Mouse (Mus musculus): ENCODE results near the gene Rpl27a. TPM values are rescaled to one million over a fixed set of nuclear protein-coding genes. Genes with fewer than 3 reads are reported as not detected.

Rpl27a gene
- polyA plus RNA-seq, 1 experiment from 2014 or later = 98.4 TPM

DNA sequence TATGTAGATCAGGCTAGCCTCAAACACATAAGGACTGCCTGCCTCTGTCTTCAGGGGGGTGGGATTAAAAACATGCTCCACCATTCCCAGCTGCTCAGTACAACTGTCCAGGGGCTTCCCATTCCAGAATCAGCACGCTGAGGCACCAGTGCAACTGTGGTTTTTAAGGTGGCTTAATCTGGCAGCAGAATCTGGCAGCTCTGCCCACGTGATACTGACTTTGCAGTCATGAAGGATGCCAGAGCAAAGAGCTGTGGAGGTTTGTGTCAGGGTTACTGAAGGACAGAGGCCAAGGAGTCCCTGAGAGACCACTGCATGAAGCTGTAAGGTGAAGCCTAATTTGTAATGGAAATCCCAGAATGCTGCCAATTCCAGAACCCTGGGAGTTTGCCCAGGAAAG is 8.1 kb upstream of the Rpl27a start:
- ATAC-seq (ENCODE audit: low FRiP score) = no peak
- Histone ChIP-seq H3K36me3 (no peaks in the 10 kb centered on the region), H3K27ac (no peak overlapping the region), H3K27me3 (no peaks in the 10 kb centered on the region), H3K9ac (no peak overlapping the region), H3K4me3 (no peak overlapping the region), H3K4me1 (peaks cover 10% of the 10 kb centered on the region), H3K9me3 (replicated peaks) (no peaks in the 10 kb centered on the region), H3K4me2 (replicated peaks) (no peak overlapping the region)
- WGBS = 67% methylated on average over 2 of the region's 2 CpGs

DNA sequence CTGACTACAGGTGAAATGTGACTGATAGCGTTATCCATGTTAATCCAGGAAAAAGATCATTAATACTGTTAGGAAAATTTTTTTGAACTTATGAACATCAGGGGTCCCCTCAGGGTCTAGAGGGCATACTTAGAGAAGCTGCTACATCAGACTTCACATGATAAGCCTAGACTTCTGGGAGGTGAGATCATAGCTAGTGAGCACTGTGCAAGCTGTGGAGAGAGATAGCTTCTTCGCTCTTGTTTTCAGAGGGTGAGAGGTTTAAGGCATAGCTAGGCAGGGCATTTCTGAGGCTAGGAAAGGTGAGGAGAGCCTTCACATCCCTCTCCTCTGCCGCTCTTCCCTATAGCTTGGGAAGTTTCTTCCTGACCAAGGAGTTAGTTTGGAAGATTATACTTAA is 7.1 kb upstream of the Rpl27a start:
- Histone ChIP-seq H3K9ac (no peak overlapping the region), H3K27ac (no peak overlapping the region), H3K9me3 (replicated peaks) (no peaks in the 10 kb centered on the region), H3K4me2 (replicated peaks) (no peak overlapping the region), H3K4me3 (no peak overlapping the region), H3K4me1 (peaks cover 10% of the 10 kb centered on the region), H3K36me3 (no peaks in the 10 kb centered on the region), H3K27me3 (no peaks in the 10 kb centered on the region)
- WGBS = 91% methylated on average over 3 of the region's 3 CpGs
- ATAC-seq (ENCODE audit: low FRiP score) = no peak

DNA sequence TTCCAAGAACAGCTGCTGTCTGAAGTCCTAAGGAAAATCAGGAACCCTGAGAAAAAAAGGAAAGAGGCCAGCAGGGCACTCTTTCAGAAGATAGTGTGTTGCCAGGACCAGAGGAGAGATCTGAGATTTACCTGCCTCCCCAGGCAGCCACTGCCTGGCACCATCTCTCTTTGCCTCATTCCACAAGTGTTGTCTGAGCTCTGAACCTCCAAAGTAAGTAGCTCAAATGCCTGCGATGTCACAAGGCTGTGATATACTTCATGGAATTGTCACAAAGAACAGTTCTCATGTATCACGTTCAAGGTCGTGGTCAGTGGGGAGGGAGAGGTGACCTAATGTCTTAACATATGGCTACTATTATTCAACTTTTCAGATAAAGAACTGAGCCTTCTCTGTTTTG is 2.4 kb upstream of the Rpl27a start:
- 82% methylated on average over 3 of the region's 3 CpGs for WGBS
- H3K9me3 ChIP-seq (replicated peaks) = no peaks in the 10 kb centered on the region
- peaks cover 21% of the 10 kb centered on the region for H3K4me1 ChIP-seq
- H3K27ac ChIP-seq = no peak overlapping the region
- H3K9ac ChIP-seq = no peak overlapping the region
- peaks cover 8% of the 10 kb centered on the region for H3K36me3 ChIP-seq
- ATAC-seq (ENCODE audit: low FRiP score) = no peak
- H3K27me3 ChIP-seq = no peaks in the 10 kb centered on the region
- no peak overlapping the region for H3K4me2 ChIP-seq (replicated peaks)
- H3K4me3 ChIP-seq = no peak overlapping the region

DNA sequence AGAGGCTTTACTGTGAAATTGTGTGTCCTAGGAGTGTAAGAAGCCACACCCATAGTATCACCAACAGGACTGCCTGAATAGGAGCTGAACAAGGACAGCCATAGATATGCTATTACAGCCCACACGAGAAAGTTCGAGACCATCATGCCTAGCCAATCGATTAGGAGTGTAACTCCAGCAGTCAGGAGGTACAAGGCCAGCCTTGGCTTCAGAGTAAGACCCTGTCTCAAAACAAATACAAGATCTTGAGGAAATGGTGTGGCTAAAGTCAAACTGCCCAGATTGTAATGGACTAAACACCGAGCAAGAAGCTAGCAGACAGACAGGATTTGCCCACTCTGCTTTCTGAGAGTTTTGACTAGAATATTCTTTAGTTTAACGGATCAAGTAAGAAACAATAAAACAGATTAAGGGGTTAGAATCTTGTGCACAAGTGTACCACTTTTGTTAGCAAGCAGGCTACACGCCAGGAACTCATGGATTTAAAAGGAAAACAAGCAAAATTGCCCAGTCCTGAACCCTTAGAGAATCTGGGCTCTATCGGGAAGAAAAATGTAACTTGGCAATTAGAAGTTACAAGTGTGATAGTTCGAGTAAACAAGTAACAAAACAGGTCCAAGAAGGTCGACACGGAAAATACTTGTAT is 788 bp upstream of the Rpl27a start:
- no peak for ATAC-seq (ENCODE audit: low FRiP score)
- H3K9ac ChIP-seq = peak overlapping the region; percentile 77

DNA sequence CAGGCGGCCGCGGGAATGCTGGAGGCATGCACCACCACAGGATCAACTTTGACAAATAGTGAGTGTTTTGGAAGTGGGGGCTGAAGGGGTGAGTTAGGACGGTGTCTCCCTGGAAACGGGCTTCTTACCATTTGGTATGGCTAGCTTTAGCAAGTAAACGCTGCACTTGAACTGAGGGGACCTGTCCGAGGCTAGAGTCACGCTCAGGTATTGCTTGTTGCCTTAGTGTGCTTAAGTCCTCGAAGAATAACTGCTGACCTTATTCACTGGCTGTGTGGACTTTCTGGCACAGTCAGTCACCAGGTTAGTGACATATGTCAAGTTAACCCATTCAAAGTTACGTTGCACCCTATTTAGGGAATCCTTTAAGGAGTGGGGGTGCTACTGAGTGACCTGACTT is 989 bp downstream of the Rpl27a start:
- Histone ChIP-seq H3K9me3 (replicated peaks) (no peaks in the 10 kb centered on the region), H3K36me3 (peaks cover 41% of the 10 kb centered on the region), H3K27ac (peak overlapping the region; percentile 97; the same call in 1 of the 2 replicates), H3K27me3 (no peaks in the 10 kb centered on the region), H3K9ac (peak overlapping the region; percentile 96), H3K4me3 (peak overlapping the region; percentile 85), H3K4me1 (peaks cover 21% of the 10 kb centered on the region), H3K4me2 (replicated peaks) (peak overlapping the region; percentile 92)
- 4% methylated on average over 10 of the region's 10 CpGs for WGBS
- ATAC-seq (ENCODE audit: low FRiP score) = no peak

More for the DNA sequence above, 788 bp upstream of the Rpl27a start:
- WGBS = 21% methylated on average over 10 of the region's 10 CpGs
- peak overlapping the region; percentile 60 for H3K4me2 ChIP-seq (replicated peaks)
- H3K36me3 ChIP-seq = peaks cover 24% of the 10 kb centered on the region
- H3K27me3 ChIP-seq = no peaks in the 10 kb centered on the region
- peak overlapping the region; percentile 97 for H3K27ac ChIP-seq
- peaks cover 21% of the 10 kb centered on the region for H3K4me1 ChIP-seq
- H3K9me3 ChIP-seq (replicated peaks) = no peaks in the 10 kb centered on the region
- peak overlapping the region; percentile 85 for H3K4me3 ChIP-seq

DNA sequence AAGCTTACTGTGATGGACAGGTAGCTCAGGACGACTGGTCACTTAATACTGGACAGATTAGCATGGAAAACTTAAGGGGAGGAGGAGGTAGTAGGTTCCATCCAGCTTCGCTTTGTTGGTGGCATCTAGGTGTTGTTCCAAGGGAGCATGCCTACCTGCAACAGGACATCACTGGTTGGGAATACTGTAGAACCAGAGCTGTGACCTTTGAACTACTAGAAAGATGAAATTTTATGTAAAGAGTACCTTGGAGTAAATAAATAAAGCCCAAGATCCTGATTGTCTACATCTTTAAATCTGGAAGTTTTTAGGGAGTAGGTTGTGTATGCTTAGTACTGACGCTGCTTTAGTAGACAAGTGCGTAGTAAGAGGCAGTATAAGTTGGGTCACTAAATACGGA is 3.1 kb downstream of the Rpl27a start:
- Histone ChIP-seq H3K36me3 (peaks cover 59% of the 10 kb centered on the region), H3K4me2 (replicated peaks) (no peak overlapping the region), H3K9ac (no peak overlapping the region), H3K27ac (no peak overlapping the region), H3K27me3 (no peaks in the 10 kb centered on the region), H3K9me3 (replicated peaks) (no peaks in the 10 kb centered on the region), H3K4me1 (peaks cover 21% of the 10 kb centered on the region), H3K4me3 (no peak overlapping the region)
- ATAC-seq (ENCODE audit: low FRiP score) = no peak
- 88% methylated on average over 5 of the region's 5 CpGs for WGBS

DNA sequence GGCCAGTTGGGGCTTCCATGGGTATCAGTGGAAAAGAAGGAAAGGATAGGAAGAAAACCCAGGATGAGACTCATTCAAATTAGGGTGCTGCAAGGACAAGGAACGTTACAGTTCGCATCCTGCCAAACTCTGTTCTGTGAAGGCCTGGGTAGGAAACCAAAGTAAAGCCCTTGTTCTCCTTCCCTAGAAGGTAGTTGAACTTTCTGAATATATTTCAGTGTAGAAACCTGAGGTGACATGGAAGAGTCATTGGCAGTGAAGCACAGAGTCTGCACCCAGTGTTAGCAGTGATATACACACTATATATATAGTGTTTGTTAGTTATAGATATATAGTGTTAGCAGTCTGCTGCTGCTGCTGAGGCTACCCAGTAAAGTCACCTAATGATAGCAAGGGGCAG is 4.4 kb downstream of the Rpl27a start:
- peaks cover 14% of the 10 kb centered on the region for H3K4me1 ChIP-seq
- H3K4me2 ChIP-seq (replicated peaks) = no peak overlapping the region
- H3K9me3 ChIP-seq (replicated peaks) = no peaks in the 10 kb centered on the region
- H3K36me3 ChIP-seq = peaks cover 62% of the 10 kb centered on the region
- ATAC-seq (ENCODE audit: low FRiP score) = no peak
- H3K9ac ChIP-seq = no peak overlapping the region
- no peak overlapping the region for H3K4me3 ChIP-seq
- WGBS = 61% methylated on average over 2 of the region's 2 CpGs
- peak overlapping the region; percentile 9; the same call in 1 of the 2 replicates for H3K27ac ChIP-seq
- no peaks in the 10 kb centered on the region for H3K27me3 ChIP-seq

DNA sequence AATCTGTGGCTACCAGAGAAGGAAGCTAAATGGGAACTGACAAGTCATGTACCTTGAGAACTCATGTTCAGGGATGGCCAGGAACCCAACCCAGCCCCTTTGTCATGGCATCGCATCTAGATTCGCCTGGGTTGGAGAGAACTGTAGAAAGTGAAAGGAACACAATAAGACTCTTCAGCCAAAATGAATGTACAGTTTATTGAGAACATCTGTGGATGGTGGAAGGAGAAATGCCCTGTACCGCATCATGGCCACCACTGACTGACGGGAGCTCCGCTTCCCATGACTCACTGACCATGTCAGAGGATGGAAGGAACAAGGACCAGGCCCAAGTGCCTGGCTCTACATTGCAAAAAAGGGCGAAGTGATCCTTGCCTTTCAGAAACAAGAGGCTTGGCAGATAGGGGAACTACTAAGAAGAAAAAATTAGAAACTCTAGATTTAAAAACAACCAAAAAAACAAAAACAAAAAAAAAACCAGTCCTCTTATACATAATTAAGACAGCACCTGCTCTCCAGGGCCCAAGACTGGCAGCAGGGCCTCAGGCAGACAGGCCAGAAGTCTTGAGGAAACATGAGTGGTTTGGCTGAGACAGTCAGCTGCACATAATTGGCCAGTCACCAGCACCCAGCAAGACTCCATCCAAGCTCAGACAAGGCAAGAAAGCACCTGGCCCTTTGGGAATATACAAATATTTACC is 4.9 kb downstream of the Rpl27a start:
- no peak overlapping the region for H3K9ac ChIP-seq
- H3K27ac ChIP-seq = peak overlapping the region; percentile 9
- H3K27me3 ChIP-seq = no peaks in the 10 kb centered on the region
- H3K36me3 ChIP-seq = peaks cover 62% of the 10 kb centered on the region
- no peak overlapping the region for H3K4me3 ChIP-seq
- WGBS = 69% methylated on average over 6 of the region's 6 CpGs
- H3K9me3 ChIP-seq (replicated peaks) = no peaks in the 10 kb centered on the region
- no peak overlapping the region for H3K4me2 ChIP-seq (replicated peaks)
- H3K4me1 ChIP-seq = peaks cover 14% of the 10 kb centered on the region
- no peak for ATAC-seq (ENCODE audit: low FRiP score)

DNA sequence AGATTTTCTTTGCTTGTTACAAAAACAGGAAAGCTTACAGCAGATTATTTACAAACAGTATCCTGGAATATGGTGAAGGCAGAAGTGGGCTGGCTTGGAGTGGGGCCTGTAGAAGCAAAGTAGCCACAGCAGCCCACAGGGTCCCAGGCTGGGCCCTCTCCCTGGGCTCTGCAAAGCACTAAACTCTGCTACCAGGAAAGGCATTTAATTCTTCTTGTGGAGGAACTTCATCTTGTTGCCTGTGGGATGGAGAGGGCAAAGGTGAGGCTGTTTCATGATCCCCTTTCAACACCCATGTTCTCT is 5.4 kb downstream of the Rpl27a start:
- Histone ChIP-seq H3K4me3 (no peak overlapping the region), H3K36me3 (peaks cover 62% of the 10 kb centered on the region), H3K9me3 (replicated peaks) (no peaks in the 10 kb centered on the region), H3K4me2 (replicated peaks) (no peak overlapping the region), H3K27ac (peak overlapping the region; percentile 9; the same call in 1 of the 2 replicates), H3K27me3 (no peaks in the 10 kb centered on the region), H3K9ac (no peak overlapping the region), H3K4me1 (peaks cover 14% of the 10 kb centered on the region)
- no peak for ATAC-seq (ENCODE audit: low FRiP score)

DNA sequence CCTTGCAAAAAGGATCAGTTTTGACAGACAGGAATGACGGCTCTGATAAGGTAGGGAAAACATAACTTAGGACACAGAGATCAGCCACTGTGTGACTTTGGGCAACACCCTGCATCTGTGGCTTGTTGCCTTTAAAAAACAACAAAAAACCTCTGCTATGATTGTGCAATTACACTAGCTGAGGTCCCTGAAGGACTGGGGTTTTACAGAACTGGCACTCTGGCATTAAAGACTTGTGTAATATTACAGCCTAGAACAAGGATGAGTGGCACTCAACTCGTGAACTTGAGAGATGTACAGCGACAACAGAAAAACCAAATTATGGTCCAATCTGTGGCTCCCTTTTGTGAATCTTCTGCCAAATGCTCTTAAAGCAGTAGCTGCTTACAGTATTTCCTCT is 5.8 kb downstream of the Rpl27a start:
- no peaks in the 10 kb centered on the region for H3K9me3 ChIP-seq (replicated peaks)
- no peak overlapping the region for H3K9ac ChIP-seq
- no peak for ATAC-seq (ENCODE audit: low FRiP score)
- H3K36me3 ChIP-seq = peaks cover 62% of the 10 kb centered on the region
- H3K4me1 ChIP-seq = peaks cover 14% of the 10 kb centered on the region
- H3K4me2 ChIP-seq (replicated peaks) = no peak overlapping the region
- H3K27me3 ChIP-seq = no peaks in the 10 kb centered on the region
- whole genome bisulfite sequencing = 87% methylated on average over 3 of the region's 3 CpGs
- no peak overlapping the region for H3K27ac ChIP-seq
- H3K4me3 ChIP-seq = no peak overlapping the region

DNA sequence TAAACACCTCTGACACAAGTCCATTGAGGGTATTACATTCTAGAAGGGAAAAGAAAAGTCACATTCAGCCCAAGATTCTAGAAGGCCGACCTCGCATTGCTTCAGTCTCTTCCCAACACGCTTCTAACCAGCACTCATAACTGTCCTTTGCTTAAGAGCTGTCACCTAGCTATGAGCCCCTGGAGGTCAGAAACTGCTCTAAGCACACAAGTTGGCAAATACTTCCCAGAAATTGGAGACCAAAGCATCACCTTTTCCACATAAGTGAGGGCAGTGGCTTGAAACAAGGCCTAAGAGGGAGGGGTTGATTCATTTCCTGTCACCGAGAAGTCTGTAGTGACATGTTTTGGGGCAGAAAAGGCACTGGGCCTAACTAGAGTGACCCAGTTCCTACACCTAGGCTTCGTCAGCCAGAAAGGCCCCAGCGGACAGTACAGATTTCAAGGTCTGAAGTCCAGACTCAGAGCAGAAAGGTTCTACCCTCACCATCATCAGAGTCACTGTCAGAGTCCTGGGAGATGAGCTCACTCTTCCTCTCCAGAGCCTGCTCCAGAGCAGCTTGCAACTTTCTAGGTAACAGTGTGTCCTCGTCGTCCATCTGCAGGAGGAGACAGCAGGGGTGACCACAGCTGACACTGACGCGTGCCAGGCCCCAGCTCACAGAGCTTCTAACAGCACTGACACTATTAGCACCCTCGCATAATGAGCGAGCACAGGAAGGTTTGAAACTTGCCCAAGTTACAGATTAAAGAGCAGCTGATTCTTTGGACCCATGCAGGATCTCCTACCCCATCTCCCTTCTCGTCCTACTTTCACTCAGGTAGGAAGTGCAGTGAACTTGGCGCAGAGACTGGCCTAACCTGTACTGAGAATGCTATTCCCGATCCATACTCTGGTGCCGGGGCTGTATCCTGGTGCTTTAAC is 7.1 kb downstream of the Rpl27a start:
- peaks cover 3% of the 10 kb centered on the region; the same call in 1 of the 2 replicates for H3K4me1 ChIP-seq
- H3K9me3 ChIP-seq (replicated peaks) = no peaks in the 10 kb centered on the region
- H3K4me2 ChIP-seq (replicated peaks) = no peak overlapping the region
- no peak for ATAC-seq (ENCODE audit: low FRiP score)
- no peaks in the 10 kb centered on the region for H3K27me3 ChIP-seq
- 77% methylated on average over 16 of the region's 16 CpGs for WGBS
- 0 out of 2 replicates have a peak overlapping the region, but pooled peaks have one; percentile 23 for H3K27ac ChIP-seq
- H3K36me3 ChIP-seq = peaks cover 68% of the 10 kb centered on the region
- no peak overlapping the region for H3K4me3 ChIP-seq
- H3K9ac ChIP-seq = no peak overlapping the region

DNA sequence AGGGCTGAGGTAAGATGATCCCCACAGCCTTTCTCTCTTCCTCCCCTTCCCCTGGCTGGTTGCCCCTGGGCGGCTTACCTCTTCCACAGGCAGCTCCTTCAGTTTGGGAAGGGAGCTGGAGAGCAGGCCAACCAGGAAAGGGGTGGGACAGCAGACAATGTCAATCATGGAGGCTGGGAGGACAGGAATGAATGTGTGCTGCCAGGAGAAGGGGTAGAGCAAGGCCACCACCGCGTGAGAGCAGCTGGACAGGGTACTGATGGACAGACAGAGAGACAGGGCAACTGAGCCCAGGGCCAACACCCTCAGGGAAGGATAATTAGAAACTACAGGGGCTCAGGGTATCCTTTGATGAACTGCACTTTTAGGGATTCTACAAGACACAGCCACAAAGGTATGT is 8.6 kb downstream of the Rpl27a start:
- no peaks in the 10 kb centered on the region for H3K27me3 ChIP-seq
- no peak for ATAC-seq (ENCODE audit: low FRiP score)
- no peak overlapping the region for H3K4me2 ChIP-seq (replicated peaks)
- H3K4me3 ChIP-seq = no peak overlapping the region
- H3K9ac ChIP-seq = no peak overlapping the region
- peaks cover 66% of the 10 kb centered on the region for H3K36me3 ChIP-seq
- no peaks in the 10 kb centered on the region for H3K9me3 ChIP-seq (replicated peaks)
- WGBS = 64% methylated on average over 3 of the region's 3 CpGs
- peak overlapping the region; percentile 23; the same call in 1 of the 2 replicates for H3K27ac ChIP-seq
- no peaks in the 10 kb centered on the region for H3K4me1 ChIP-seq
